Mouse (Mus musculus) gastrocnemius, postnatal 10 days (tissue): ENCODE measurements at regions not wholly inside any gene's neighbourhood (a gene's known extent, or its start where the extent isn't known, plus 50 kb on each side); places are given as distances from the start of the nearest gene placed in this dataset.

Experiments used
- DNase-seq: peaks from one replicate; pipeline ENCODE4 v3.0.0; 2021; ENCODE audit warnings: mixed read lengths

GRCm38 (mm10) chr10:45009676-45010075, 57.3 kb upstream of the Prep start:
- no peak for DNase-seq

GRCm38 (mm10) chr10:45009235-45009634, 57.8 kb upstream of the Prep start:
- no peak for DNase-seq

- no peak for DNase-seq
Observed at GRCm38 (mm10) chr10:45004037-45004653, 62.9 kb upstream of the Prep start.

- DNase-seq, result no peak
Observed at GRCm38 (mm10) chr10:45003344-45003681, 63.7 kb upstream of the Prep start.

- no peak for DNase-seq
Observed at GRCm38 (mm10) chr10:45002637-45003343, 64.2 kb upstream of the Prep start.

- DNase-seq, result peak; percentile 41
Observed at GRCm38 (mm10) chr10:45000873-45001859, 65.8 kb upstream of the Prep start.

GRCm38 (mm10) chr10:45000027-45000840, 66.8 kb upstream of the Prep start:
- no peak for DNase-seq

- DNase-seq, result no peak
Observed at GRCm38 (mm10) chr10:44997906-44998289, 69.1 kb upstream of the Prep start.

- no peak for DNase-seq
Observed at GRCm38 (mm10) chr10:44997184-44997905, 69.7 kb upstream of the Prep start.

GRCm38 (mm10) chr10:44995756-44996155, 71.2 kb upstream of the Prep start:
- DNase-seq, result no peak

GRCm38 (mm10) chr10:44994385-44995281, 72.4 kb upstream of the Prep start:
- DNase-seq, result no peak

GRCm38 (mm10) chr10:44993470-44994260, 73.3 kb upstream of the Prep start:
- DNase-seq, result no peak

- no peak for DNase-seq
Observed at GRCm38 (mm10) chr10:44989539-44989938, 77.5 kb upstream of the Prep start.

- no peak for DNase-seq
Observed at GRCm38 (mm10) chr10:44988756-44989155, 78.2 kb upstream of the Prep start.

GRCm38 (mm10) chr10:44987615-44988014, 79.4 kb upstream of the Prep start:
- no peak for DNase-seq

- no peak for DNase-seq
Observed at GRCm38 (mm10) chr10:44981913-44982312, 85.1 kb upstream of the Prep start.

- DNase-seq, result no peak
Observed at GRCm38 (mm10) chr10:44976815-44977214, 90.2 kb upstream of the Prep start.

GRCm38 (mm10) chr10:44971911-44972310, 95.1 kb upstream of the Prep start:
- no peak for DNase-seq

- DNase-seq, result no peak
Observed at GRCm38 (mm10) chr10:44959968-44960367, 107.0 kb upstream of the Prep start.
